Mouse (Mus musculus) layer of hippocampus, postnatal 10 days (tissue): ENCODE measurements at regions not wholly inside any gene's neighbourhood (a gene's known extent, or its start where the extent isn't known, plus 50 kb on each side); places are given as distances from the start of the nearest gene placed in this dataset.

Source experiments
- DNase-seq, 2 experiments: peaks; one replicate each; pipeline ENCODE4 v3.0.0; 2021; ENCODE audit warnings: low spot score in 2 of 2

DNA sequence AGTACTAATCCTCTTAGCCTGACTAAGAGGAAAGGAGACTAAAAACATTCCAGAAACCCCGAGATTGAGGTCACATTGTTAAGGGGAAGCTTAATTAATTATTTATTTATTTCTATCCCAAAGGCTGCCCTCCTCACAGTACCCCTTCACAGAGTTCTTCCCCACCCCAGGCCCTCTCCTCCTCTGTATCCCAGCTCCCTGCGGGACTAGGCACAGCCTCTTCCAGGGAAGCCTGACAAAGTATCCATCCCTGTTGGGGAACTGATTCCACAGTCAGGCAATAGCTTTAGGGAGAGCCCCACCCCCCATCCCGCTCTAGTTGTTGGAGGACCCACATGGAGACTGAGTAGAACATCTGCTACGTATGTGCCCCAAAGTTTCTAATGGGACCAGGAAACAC lies 254.6 kb downstream of the Atp23 start:
- no peak for DNase-seq

DNA sequence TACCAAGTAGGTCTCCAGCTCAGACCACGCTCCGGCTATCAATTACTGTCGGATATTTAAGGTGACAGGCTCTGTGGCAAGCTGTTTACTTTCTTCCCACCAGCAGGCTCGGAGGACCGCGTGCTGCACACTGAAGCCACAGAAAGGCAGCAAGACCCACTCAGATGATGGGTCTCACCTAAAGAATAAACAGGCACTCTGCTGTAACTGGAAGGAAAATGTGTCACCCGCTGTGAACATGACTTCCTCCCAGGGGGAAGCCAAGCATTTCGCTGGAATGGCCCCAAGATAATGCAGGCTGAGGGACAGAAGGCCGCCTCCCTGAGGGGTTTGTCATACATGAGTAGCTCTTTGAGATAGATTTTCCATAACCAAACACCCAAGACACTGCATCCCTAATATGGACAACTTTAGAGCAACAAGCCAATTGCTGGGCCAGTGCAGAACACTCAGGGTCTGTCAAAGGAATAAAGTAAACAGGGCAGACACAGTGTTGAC lies 259.3 kb downstream of the Atp23 start:
- DNase-seq, result no peak

DNA sequence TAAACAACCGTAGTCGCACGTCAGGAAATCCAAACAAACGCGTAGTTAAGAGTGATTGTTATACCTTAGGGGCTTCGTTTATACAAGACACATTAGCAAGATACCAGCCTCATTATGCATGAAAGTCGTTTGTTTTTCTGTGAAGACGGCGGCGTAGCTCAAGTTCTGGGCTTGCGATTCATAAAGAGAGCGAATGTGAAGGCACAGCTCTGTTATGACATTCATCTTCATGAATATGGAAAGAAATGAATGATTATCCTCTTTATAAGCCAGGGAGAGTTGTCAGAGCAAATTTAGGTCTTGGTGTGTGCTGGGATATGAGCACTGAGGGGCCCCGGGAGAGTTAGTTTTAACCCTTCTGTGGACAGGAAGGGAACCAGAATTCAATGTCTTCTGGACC lies 266.4 kb downstream of the Atp23 start:
- DNase-seq, result no peak

DNA sequence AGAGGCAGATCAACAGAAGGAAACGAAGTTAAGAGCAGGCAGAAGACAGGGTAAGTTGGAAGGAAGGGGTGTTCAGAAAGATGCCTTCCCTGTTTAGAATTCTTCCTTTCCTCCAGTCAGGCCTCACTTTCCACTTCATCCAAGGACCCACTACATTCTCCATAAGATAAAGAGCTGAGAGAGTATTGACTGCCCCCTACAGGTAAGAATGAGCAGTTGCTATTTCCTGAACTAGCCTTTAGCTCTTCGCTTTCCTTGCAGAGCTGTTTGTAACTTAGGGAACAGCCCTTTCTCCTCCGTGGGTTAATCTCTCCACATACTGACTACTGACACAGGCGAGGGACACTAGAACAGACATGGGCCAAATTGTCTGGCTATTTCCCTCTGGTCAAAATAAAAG lies 273.1 kb downstream of the Atp23 start:
- DNase-seq, result no peak

DNA sequence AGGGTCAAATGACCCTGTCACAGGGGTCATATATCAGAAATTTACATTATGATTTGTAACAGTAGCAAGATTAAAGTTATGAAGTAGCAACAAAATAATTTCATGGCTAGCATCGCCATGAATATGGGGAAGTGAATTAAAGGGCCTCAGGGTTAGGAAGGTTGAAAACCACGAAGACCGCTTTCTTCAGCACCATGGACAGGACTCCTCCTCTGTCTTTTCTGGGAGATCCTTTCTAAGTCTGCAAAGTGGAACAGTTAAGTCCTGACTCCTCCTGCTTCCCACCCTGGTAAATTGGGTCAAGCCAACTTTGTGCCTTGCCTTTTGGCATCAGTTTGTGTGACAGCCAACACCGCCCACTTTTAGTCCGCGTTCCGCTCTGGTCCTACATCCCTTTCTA lies 275.7 kb downstream of the Atp23 start:
- DNase-seq, result no peak

DNA sequence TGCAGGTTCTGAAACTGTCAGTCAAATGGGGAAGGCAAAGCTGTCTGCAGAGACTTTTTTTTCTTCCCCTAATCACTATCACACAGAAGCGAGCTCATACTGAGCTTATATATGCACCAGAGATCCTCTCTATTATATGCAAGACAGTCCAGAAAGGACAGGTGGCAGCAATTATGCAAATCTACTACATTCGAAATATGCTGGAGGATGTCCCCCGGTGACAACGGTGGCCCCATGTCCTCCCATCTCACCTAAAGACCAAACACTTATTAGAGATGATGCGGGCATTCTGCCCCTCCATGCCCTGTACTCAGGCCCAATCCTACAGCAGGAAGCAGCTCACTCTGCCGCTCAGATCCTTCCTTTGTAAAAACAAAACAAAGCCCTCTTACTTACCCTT lies 280.4 kb downstream of the Atp23 start:
- no peak for DNase-seq

DNA sequence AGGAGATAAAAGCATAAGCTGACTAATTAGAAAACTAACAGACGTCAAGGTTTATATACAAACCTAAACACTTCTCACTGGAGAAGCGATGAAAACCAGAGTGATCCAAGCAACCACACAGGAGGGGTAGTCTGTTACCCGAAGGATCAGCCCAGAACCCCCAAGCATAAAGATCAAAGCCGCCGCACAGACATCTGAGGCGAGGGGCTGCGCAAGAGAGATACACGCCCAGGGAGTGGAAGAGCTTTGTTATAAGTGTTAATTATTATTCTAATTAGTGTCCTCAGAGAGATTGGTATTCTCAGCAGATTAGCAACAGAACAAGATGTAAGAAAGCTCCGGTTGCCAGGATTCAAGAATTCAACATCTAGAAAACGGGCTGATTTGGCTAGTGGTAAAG lies 281.2 kb downstream of the Atp23 start:
- DNase-seq, result no peak

DNA sequence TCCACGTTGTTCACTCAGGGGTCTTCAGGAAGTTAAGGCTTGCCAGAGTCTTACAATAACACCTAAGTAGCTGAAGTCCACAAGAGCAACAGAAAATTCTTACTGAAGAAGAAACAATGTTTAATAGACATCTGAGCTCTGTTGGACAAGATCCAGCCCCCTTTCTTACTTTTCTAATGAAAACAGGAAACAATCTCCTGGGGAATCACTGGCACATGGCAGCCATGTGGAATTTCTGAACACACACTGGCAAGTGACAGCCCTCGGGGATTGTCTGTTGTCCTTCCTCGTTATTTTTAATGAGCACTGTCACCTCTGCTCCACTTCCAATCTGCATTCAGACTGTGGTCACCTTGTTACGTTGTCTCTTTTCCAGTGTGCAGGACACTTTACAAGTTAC lies 288.9 kb downstream of the Atp23 start:
- no peak for DNase-seq

DNA sequence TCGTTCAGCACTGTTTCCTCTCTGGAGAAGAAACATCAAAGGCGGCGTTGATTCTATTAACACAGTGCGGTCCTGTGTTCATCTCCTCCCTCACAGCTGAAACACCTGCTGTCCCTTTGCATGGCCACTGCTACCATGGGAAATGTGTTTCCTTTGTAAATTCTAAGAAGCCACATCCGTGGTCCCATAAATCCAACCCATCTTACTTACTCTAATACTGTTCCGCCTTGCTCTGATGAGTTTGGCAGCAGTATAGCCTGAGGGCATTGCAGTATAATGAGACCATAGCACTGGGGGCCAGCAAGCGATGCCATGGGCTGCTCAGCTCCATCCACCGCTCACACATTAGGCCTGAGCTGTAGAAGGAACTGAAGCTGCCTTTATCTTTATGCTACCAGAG lies 290.6 kb downstream of the Atp23 start:
- DNase-seq, result no peak

DNA sequence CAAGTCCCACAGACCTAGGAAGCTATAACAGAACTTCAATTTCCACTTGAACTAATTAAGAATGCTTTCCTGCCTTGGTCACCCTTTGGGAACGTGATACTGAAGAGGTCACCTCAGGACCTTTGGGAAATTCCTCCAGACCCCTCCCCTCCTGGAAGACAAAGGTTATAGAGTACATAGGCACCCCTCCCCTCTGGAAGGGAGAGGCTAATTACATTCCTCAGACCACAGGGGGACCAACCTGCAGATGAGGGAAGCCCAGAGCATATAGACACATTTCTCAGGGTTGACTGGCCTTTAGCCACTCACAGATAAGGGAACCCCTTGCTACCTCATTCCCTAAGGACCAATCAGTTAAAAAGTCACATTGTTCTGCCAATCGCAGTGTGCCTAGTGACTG lies 301.5 kb downstream of the Atp23 start:
- no peak for DNase-seq

DNA sequence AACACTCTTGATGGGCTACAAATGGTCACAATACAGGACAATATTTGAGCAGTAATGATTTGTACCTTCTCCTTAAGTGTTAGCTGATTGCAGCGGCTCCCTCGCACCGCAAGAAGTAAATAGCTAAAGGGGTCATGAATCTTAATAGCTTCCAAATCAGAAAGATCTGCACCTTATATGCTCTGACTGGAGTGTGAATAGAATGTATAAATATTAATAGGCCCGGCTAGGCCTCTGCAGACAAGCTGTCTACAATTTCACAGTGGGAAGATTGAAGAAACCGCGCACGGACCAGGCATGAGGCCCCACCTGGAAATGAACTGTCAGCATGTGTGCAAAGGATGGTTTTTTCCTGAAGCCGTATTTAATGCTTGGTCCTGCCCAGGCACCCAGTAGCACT lies 333.0 kb downstream of the Atp23 start:
- no peak for DNase-seq

DNA sequence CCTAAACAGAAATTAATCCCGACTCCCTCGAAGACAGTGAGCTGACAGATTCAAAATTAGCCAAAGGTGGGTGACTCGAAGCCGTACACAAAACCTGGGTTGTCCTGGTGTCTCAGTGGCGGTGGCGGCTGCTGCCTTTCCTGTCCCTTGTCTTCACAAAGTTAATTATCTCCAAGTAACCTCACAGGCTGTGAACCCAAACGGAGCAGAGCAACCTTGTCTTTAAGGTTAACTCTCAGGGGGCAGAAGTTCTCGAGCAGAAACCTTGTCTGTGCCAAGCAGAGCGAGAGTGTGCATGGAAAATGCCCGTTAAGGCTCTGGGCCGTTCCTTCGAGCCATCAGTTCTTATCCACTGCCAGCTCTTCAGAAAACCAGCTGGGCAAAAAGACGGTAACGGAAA lies 335.8 kb downstream of the Atp23 start:
- no peak for DNase-seq

DNA sequence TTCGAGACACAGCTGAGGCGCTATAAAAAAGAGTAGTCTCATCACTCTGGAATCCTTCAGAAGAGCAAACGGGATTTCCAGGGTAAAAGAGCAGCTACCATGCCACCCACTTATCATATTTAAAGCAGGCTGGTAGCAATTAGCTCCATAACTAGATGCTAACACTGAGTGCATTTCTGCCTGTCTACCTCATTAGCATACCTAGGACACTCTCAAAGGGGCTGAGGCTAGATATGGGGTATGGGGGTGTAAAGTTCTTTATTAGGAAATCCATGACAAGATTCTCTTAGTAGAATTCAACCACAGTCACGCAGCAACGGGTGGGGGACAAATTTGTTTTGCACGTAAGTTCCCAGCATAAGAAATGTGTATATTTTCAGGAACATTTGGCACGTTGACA lies 346.1 kb downstream of the Atp23 start:
- no peak for DNase-seq

DNA sequence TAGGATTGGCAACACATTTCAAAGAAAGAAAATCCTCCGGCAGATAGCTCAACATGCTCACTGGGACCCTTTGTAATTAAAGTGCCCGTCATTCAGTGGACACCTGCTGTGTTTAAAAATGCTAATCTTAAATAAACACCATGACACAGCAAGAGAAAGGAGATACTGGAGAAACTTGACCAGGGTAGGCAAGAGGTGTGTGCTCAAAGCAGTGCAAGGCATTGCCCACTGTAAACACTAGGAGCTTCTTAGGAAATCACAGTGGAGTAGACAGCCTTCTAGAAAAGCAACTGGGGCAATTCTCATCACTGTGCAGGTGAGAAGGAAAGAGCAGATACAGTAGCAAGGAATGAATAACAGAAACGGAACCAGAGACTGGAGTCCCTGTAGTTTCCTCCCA lies 369.2 kb downstream of the Atp23 start:
- no peak for DNase-seq

DNA sequence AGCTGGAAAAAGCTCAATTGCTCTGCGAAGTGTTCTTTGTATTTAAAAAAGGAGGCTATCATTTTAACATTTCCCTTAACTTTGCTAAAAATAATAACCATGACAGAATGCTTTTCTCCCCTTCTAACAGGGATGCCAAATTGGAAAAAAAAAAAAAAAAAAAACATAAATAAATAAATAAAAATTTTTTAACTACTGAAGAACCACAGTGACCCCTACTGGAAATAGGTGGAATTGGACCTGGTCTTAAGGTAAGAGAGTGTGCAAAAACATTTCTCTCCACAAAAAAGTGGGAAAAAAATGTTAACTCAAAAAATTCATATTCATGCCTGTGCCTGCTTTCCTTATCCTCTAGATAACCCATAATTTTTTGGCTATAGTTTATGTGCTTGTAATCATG lies 369.8 kb downstream of the Atp23 start:
- peak in 1 of 2 experiments; percentile 52 for DNase-seq

DNA sequence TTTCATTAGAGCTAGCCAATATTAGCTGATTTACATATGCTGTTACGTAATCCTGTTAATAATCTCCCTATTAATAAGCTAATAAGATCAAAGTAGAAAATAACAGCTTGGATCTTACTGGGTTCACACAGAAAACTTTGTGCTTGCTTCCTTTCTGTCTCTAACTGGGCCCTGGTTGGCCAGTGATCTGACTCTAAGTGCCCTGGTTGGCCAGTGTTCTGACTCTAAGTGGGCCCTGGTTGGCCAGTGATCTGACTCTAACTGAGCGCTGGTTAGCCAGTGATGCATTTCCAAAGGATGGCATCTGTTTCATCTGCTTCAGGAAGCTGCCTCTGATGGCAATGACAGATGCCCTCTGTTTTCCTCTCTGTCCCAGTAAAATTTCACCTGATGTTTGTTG lies 372.4 kb downstream of the Atp23 start:
- no peak for DNase-seq

DNA sequence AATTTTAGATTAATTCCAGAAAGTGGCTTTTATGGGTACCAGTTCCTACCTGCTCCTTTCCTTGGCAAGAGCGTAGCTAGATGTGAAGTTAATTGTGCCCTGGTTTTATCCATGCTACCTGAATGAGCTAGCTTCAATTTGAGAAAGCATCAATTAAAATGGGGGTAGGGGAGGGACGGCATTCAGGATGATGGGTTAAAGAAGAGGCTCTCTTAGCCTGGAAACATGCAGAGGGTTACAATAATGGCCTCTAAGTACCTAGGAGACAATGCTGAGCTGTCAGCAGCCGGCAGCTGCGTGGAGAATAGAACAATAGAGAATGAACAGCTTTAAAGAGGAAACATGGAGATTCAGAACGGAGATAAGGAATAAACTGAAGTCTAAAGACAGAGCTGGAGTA lies 375.0 kb downstream of the Atp23 start:
- no peak for DNase-seq

DNA sequence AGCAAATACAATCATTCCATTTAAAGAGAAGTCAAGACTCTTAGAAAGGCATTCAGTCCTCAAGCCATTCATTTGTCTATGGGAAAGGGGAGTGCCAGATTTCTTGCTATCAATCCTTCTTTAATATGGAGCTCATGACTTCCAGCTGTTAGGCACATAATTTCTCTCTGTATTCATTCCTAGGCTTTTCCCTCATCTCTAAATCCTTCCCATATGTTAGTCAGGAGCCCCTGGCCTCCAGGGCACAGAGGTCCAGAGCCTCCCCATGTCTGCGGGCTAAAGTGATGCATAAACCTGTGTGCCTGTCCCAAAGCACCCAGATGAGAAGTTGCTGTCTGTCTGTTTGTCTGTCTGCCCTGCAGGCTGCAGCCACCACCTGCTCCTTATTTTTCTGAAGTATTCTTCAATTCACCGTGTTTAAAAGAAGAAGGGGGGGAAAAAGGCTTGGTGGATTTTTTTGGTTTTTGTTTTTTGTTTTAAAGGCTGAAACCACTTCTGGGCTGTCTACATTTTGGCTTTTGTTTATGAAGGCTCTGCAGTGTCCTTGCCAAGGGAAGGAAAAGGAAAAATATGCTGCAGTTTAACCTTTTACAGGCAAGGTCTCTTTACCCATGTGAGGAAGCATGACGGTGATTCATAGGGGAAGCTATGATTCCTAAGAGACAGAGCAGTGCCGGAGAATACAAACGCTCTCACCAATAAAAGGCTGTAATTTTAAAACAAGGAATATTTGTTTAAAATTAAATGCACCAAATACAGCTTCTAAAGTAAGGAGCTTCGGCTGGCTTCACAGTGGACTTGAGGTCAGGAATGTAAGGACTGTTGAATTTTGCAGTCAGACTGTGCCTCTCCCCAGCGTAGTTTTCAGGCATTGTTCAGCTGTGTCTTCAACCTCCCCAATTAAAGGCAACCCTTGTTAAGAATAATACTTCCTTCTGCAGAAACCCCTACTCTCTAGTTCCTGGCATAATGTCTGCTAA lies 379.0 kb downstream of the Atp23 start:
- no peak for DNase-seq

DNA sequence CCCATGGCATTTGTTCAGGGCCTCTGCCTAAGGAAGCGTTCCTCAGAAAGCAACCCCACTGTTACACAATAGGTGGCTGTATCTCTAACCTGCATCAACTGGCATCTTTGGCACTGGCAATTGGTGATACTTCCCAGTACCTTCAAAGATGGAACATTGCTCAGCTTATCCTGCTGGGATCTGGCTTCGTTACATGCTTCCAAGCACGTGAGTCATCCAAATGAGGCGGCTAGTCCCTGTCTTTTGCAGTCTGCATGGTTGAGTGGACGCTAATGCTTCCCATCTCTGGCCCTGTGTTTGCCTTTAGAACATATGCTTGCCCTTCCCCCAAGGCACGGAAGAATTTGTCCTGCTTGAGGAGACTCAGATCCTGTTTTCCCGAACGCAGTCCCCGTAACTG lies 380.2 kb downstream of the Atp23 start:
- DNase-seq, result no peak

DNA sequence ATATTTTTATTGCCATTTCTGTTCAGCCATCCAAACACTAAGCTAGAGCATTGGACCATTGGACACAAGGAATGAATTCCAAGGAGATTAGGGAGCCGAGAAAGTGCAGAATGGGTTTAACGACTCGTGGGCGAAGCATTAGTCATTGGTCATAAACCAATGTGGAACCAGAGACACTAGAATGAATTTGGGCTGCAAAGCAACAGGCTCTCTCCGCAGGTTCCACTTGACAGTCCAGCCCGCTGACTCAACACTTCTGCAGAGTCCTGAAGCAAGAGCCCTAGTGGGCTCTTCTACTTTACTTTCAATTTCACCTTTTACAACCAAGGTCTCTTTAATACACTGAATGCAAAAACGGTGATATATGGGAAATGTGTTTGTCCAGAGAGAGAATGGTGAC lies 388.0 kb downstream of the Atp23 start:
- no peak for DNase-seq

DNA sequence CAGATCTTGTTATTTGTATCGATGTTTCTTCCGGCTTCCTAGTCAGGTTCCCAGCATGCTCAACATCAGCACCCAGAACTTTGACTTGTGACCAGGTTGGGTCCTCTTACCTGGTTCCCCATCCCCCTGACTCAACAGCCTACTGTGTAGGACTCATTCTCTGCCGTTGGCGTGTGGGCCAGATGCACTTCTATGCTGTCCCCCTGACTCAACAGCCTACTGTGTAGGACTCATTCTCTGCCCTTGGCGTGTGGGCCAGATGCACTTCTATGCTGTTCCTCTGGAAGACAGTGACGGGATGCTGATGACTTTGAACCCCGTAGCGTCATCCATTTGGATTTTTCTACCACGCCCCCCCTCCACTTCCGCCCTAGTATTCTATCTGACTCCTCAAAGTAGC lies 389.6 kb downstream of the Atp23 start:
- DNase-seq, result peak; percentile 94 to 96

DNA sequence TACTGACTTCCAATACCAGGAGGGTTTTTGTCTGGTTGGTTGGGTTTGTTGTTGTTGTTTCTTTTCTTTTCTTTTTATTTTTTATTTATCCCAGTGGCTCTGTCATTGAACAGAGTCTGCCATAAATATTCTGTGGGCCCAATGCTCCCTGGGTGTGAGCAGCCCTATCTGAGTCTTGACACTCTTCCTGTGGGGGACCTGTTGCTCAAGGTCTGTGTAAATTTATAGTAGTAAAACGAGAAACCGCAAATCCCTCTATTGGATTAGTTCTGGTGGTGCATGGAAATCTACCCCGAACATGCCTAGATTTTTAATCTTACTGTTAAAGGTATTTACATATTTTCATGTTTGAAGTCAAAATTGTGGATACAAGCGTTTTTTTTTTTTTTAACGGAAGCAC lies 395.2 kb downstream of the Atp23 start:
- DNase-seq, result no peak

DNA sequence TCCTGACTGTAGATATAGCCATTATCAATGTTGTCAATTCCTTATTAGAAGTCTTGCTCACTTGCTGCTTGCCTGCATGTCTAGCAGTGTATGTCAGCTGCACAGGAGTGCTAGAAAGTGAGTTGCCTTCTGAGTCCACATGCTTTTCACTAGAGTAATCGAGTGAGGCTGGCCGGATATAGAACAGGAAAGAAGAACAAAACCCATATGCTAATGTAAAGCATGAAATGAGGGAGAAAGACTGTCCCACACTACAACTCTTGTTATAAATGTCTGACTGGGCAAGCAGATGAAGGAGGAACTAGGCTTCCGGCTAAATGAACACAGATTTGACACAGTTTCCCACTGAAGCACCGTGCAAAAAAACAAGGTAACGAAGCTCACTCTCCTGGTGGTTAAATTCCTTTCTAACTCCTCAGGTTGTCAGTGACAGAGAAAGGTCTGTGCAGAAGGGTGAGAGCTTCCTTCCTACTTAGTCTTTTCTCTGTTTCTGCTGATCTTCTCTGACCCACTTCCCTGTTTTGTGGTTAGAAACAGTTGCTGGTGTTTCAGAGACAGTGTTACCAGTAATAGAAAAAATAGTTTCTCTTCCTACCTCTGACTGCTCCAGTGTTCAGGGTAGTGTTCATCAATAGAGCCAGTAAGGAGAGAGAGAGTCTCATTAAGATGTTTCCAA lies 399.0 kb downstream of the Atp23 start:
- DNase-seq, result no peak
